Mouse (Mus musculus): Measurements from ENCODE around the gene Atp1a2. TPM values are rescaled to one million over a fixed set of nuclear protein-coding genes. Genes with fewer than 3 reads are reported as not detected.

Gene Atp1a2
- total and polyA plus RNA-seq, 2 experiments from 2014 or later: 27.1 to 130 TPM

DNA sequence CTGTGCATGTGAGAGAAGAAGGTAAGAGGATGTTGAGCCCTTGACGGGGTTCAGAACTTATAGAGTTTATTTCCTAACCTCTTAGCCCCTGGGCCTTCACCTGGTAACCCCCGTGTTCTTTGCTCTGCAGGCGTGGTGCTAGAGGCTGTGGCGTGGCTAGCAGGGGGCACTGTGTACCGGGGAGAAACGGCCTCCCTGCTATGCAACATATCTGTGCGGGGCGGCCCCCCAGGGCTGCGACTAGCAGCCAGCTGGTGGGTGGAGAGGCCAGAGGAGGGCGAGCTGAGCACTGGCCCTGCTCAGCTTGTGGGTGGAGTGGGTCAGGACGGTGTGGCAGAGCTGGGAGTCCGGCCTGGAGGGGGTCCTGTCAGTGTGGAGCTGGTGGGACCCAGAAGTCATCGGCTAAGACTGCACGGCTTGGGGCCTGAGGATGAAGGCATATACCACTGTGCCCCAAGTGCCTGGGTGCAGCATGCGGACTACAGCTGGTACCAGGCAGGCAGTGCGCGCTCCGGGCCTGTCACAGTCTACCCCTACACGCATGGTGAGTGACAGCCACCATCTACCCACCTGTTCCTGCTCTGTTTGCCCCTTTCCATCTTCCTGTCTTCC, 20.7 kb upstream of the Atp1a2 start:
- WGBS: 88% methylated on average over 19 of the region's 19 CpGs
- DNase-seq (ENCODE audit: low spot score) (no peak), ATAC-seq (ENCODE audit: insufficient read depth, low read depth) (no peak)
- Histone ChIP-seq H3K27ac (ENCODE audit: low read depth) (no peak overlapping the region), H3K4me1 (ENCODE audit: control insufficient read depth, insufficient read depth) (no peaks in the 10 kb centered on the region), H3K9me3 (replicated peaks; ENCODE audit: control insufficient read depth, low read length) (no peaks in the 10 kb centered on the region), H3K4me3 (ENCODE audit: low read depth, low read length) (no peak overlapping the region), H3K9ac (replicated peaks; ENCODE audit: low read depth, low read length) (no peak overlapping the region), H3K27me3 (ENCODE audit: control insufficient read depth, insufficient read depth, low read length) (no peaks in the 10 kb centered on the region), H3K36me3 (replicated peaks; ENCODE audit: control insufficient read depth, insufficient read depth, low read length) (0 out of 2 replicates have a peak, but pooled peaks cover 4% of the 10 kb centered on the region), H3K4me2 (ENCODE audit: low read depth, low read length) (no peak overlapping the region)
- TF ChIP-seq CTCF (IDR thresholded peaks at IDR 0.05; ENCODE audit: low read depth): no peak
- no peak for TF ChIP-seq EP300 (IDR thresholded peaks at IDR 0.05; ENCODE audit: low read depth)

DNA sequence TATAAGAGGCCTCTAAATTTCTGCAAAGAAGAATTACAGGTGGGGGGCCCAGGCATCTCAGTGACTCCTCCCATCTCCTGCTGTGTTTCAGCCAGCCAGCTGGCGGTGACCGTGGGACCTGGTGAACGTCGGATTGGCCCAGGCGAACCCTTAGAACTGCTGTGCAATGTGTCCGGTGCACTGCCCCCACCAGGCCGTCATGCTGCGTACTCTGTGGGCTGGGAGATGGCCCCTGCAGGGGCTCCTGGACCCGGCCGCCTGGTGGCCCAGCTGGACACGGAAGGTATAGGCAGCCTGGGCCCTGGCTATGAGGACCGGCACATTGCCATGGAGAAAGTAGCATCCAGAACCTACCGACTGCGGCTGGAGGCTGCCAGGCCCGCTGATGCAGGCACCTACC, 20.1 kb upstream of the Atp1a2 start:
- no peaks in the 10 kb centered on the region for H3K27me3 ChIP-seq (ENCODE audit: control insufficient read depth, insufficient read depth, low read length)
- DNase-seq (ENCODE audit: low spot score) (no peak), ATAC-seq (ENCODE audit: insufficient read depth, low read depth) (no peak)
- H3K36me3 ChIP-seq (replicated peaks; ENCODE audit: control insufficient read depth, insufficient read depth, low read length): 0 out of 2 replicates have a peak, but pooled peaks cover 4% of the 10 kb centered on the region
- no peak overlapping the region for H3K9ac ChIP-seq (replicated peaks; ENCODE audit: low read depth, low read length)
- H3K9me3 ChIP-seq (replicated peaks; ENCODE audit: control insufficient read depth, low read length): no peaks in the 10 kb centered on the region
- no peak overlapping the region for H3K27ac ChIP-seq (ENCODE audit: low read depth)
- H3K4me3 ChIP-seq (ENCODE audit: low read depth, low read length): no peak overlapping the region
- 73% methylated on average over 15 of the region's 15 CpGs for whole genome bisulfite sequencing
- TF ChIP-seq CTCF (IDR thresholded peaks at IDR 0.05; ENCODE audit: low read depth) (no peak), EP300 (IDR thresholded peaks at IDR 0.05; ENCODE audit: low read depth) (no peak)
- 0 out of 2 replicates have a peak, but pooled peaks cover 2% of the 10 kb centered on the region for H3K4me1 ChIP-seq (ENCODE audit: control insufficient read depth, insufficient read depth)
- H3K4me2 ChIP-seq (ENCODE audit: low read depth, low read length): no peak overlapping the region

DNA sequence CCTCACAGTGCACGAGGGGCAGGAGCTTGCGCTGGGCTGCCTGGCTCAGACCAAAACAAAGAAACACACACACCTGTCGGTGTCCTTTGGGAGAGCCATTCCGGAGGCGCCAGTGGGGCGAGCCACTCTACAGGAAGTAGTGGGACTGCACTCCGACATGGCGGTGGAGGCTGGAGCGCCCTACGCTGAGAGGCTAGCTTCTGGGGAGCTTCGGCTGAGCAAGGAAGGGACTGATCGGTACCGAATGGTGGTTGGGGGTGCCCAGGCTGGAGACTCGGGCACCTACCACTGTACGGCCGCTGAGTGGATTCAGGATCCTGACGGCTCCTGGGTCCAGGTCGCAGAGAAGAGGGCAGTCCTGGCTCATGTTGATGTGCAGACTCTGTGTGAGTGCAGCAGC, 19.6 kb upstream of the Atp1a2 start:
- no peak overlapping the region for H3K9ac ChIP-seq (replicated peaks; ENCODE audit: low read depth, low read length)
- 67% methylated on average over 18 of the region's 18 CpGs for WGBS
- DNase-seq (ENCODE audit: low spot score) (no peak), ATAC-seq (ENCODE audit: insufficient read depth, low read depth) (no peak)
- H3K4me3 ChIP-seq (ENCODE audit: low read depth, low read length): no peak overlapping the region
- H3K4me1 ChIP-seq (ENCODE audit: control insufficient read depth, insufficient read depth): 0 out of 2 replicates have a peak, but pooled peaks cover 4% of the 10 kb centered on the region
- H3K9me3 ChIP-seq (replicated peaks; ENCODE audit: control insufficient read depth, low read length): no peaks in the 10 kb centered on the region
- no peak overlapping the region for H3K27ac ChIP-seq (ENCODE audit: low read depth)
- no peak for TF ChIP-seq CTCF (IDR thresholded peaks at IDR 0.05; ENCODE audit: low read depth)
- no peak for TF ChIP-seq EP300 (IDR thresholded peaks at IDR 0.05; ENCODE audit: low read depth)
- H3K27me3 ChIP-seq (ENCODE audit: control insufficient read depth, insufficient read depth, low read length): no peaks in the 10 kb centered on the region
- H3K4me2 ChIP-seq (ENCODE audit: low read depth, low read length): no peak overlapping the region
- 0 out of 2 replicates have a peak, but pooled peaks cover 4% of the 10 kb centered on the region for H3K36me3 ChIP-seq (replicated peaks; ENCODE audit: control insufficient read depth, insufficient read depth, low read length)

DNA sequence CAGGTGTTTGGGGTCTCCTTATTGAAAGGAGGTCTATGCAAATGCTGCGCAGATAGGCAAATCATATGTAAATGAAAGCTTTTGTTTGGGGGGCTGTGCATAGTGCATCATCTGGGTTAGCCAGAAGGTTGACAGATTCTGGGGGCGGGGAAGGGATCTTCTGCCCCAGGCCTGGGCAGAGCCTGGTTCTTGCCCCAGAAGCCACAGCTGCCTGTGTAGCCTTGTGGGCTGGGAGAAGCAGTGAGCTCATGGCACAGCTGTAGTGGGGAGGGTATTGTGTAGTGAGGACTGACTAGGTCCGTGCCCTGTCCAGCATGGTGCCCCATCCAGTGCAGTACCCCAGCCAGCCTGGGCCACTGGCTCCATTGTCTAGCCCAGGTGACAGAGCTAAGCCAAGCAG, 17.0 kb upstream of the Atp1a2 start:
- Histone ChIP-seq H3K9ac (replicated peaks; ENCODE audit: low read depth, low read length) (no peak overlapping the region), H3K36me3 (replicated peaks; ENCODE audit: control insufficient read depth, insufficient read depth, low read length) (0 out of 2 replicates have a peak, but pooled peaks cover 4% of the 10 kb centered on the region), H3K4me2 (ENCODE audit: low read depth, low read length) (no peak overlapping the region), H3K9me3 (replicated peaks; ENCODE audit: control insufficient read depth, low read length) (no peaks in the 10 kb centered on the region), H3K4me3 (ENCODE audit: low read depth, low read length) (no peak overlapping the region), H3K4me1 (ENCODE audit: control insufficient read depth, insufficient read depth) (peaks cover 4% of the 10 kb centered on the region; the same call in 1 of the 2 replicates), H3K27ac (ENCODE audit: low read depth) (no peak overlapping the region), H3K27me3 (ENCODE audit: control insufficient read depth, insufficient read depth, low read length) (no peaks in the 10 kb centered on the region)
- no peak for TF ChIP-seq EP300 (IDR thresholded peaks at IDR 0.05; ENCODE audit: low read depth)
- TF ChIP-seq CTCF (IDR thresholded peaks at IDR 0.05; ENCODE audit: low read depth): no peak
- no peak for ATAC-seq (ENCODE audit: insufficient read depth, low read depth)
- DNase-seq (ENCODE audit: low spot score): no peak
- WGBS: 78% methylated on average over 3 of the region's 3 CpGs

DNA sequence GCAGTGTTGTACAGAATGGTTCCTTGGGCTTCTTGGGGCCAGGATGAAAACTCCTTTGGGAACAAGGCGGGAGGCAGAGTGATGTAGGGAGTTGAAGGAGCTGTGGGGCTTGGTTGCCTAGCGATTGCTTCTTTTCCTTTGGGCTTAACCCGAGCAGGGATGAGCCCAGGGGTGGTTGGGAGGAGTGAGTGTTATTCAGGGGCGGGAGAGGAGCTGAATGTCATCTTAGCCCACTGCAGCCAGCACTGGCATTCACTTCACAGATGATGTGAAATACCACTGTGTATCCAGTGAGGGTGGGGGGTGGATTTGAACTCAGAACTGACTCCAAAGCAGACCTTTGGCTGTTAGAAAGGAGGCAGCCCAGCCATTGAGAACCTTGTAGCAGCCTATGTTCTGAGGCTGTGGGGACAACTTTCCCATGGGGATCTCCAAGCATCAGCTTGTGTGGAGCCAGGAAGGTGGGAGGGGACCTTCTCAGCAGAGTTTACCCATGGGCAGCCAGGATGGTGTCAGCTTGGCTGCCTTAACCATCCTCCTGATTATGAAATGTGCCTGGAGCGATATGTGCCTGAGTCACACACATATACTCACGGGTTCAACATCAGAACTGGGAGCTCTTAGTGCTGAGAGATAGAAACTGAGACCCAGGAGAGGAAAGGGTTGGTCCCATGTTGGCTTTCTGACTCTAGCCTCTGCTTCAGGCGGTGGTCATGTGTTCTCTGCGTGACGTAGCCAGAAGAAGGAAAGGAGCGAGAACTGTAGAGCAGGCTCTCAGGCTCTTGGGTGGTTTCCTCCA, 15.9 kb upstream of the Atp1a2 start:
- no peaks in the 10 kb centered on the region for H3K27me3 ChIP-seq (ENCODE audit: control insufficient read depth, insufficient read depth, low read length)
- H3K4me3 ChIP-seq (ENCODE audit: low read depth, low read length): no peak overlapping the region
- TF ChIP-seq EP300 (IDR thresholded peaks at IDR 0.05; ENCODE audit: low read depth) (no peak), CTCF (IDR thresholded peaks at IDR 0.05; ENCODE audit: low read depth) (no peak)
- no peak overlapping the region for H3K4me2 ChIP-seq (ENCODE audit: low read depth, low read length)
- DNase-seq (ENCODE audit: low spot score): no peak
- no peak overlapping the region for H3K9ac ChIP-seq (replicated peaks; ENCODE audit: low read depth, low read length)
- no peaks in the 10 kb centered on the region for H3K36me3 ChIP-seq (replicated peaks; ENCODE audit: control insufficient read depth, insufficient read depth, low read length)
- H3K9me3 ChIP-seq (replicated peaks; ENCODE audit: control insufficient read depth, low read length): no peaks in the 10 kb centered on the region
- no peak for ATAC-seq (ENCODE audit: insufficient read depth, low read depth)
- H3K27ac ChIP-seq (ENCODE audit: low read depth): no peak overlapping the region
- H3K4me1 ChIP-seq (ENCODE audit: control insufficient read depth, insufficient read depth): peaks cover 4% of the 10 kb centered on the region; the same call in 1 of the 2 replicates
- WGBS: 82% methylated on average over 10 of the region's 10 CpGs
